Mouse (Mus musculus) left cerebral cortex, postnatal 14 days (tissue): ENCODE results near the gene Smarcd3. TPM values are rescaled to one million over a fixed set of nuclear protein-coding genes. Genes with fewer than 3 reads are reported as not detected.
A peak's percentile ranks its signal among the peaks of the same experiment; 100 is the strongest.

Experiments used
- DNase-seq, 2 experiments: peaks; one replicate each; pipeline ENCODE4 v3.0.0; 2021 to 2022; ENCODE audit warnings: low spot score in 2 of 2, mixed read lengths in 1 of 2
- intact Hi-C: fragments of 180-260 bp; cut with DNase I; formaldehyde crosslinking; loops from one replicate; pipeline ENCODE4 v1.15.1; 2025
- long read RNA-seq, 2 experiments: library from polyadenylated mRNA; stranded (forward); transcript quantifications; one replicate each; pipeline ENCODE4 v2.0.0; 2021
- total RNA-seq, 2 experiments: library from RNA; stranded (reverse); gene quantifications; 2 replicates each; pipeline ENCODE4 v1.2.3; 2021

The Smarcd3 gene
- total RNA-seq: 100 to 1,000 TPM; 102 to 110 TPM
- long read RNA-seq, experiment 1, transcript Smarcd3-201 (13 exons, 1,735 nt): minor isoform, 11 of 157 reads
- long read RNA-seq, experiment 1, transcript Smarcd3-208 (14 exons, 1,712 nt): major isoform, 113 of 157 reads
- long read RNA-seq, experiment 1, partial matches to known transcripts: 24 of 157 reads
- long read RNA-seq, experiment 1, other reads (novel, unspliced or antisense): 9 of 157 reads
- long read RNA-seq, experiment 2, transcript Smarcd3-201 (13 exons, 1,735 nt): minor isoform, 7 of 152 reads
- long read RNA-seq, experiment 2, transcript Smarcd3-208 (14 exons, 1,712 nt): major isoform, 108 of 152 reads
- long read RNA-seq, experiment 2, partial matches to known transcripts: 29 of 152 reads
- long read RNA-seq, experiment 2, other reads (novel, unspliced or antisense): 8 of 152 reads

GRCm38 (mm10) chr5:24623986-24624821 is at the start of gene Smarcd3:
Gene Smarcd3 (minus strand): TSS chr5:24624411.
- DNase-seq: peak; percentile 71 to 76
- intact Hi-C loops: no loop called here

- no peak for DNase-seq
- intact Hi-C loops: no loop called here
Measured at GRCm38 (mm10) chr5:24661457-24661856, 37.2 kb upstream of the Smarcd3 start.

GRCm38 (mm10) chr5:24659708-24660423 is 35.7 kb upstream of the Smarcd3 start:
- intact Hi-C loops: no loop called here
- no peak for DNase-seq

- peak; percentile 40 to 55 for DNase-seq
Measured at GRCm38 (mm10) chr5:24657113-24657512, 32.9 kb upstream of the Smarcd3 start.

GRCm38 (mm10) chr5:24654491-24654890 is 30.3 kb upstream of the Smarcd3 start:
- DNase-seq: no peak
- intact Hi-C loops: loop anchor here (5.0 kb wide), 1 partner anchor 57 kb away; no protein-coding TSS in a partner anchor

More at GRCm38 (mm10) chr5:24657113-24657512, 32.9 kb upstream of the Smarcd3 start:
- intact Hi-C loops: no loop called here

- no peak for DNase-seq
- intact Hi-C loops: loop anchor here (5.0 kb wide), 1 partner anchor 55 kb away; no protein-coding TSS in a partner anchor
Measured at GRCm38 (mm10) chr5:24652780-24653179, 28.6 kb upstream of the Smarcd3 start.

- DNase-seq: peak; percentile 85 to 93
- intact Hi-C loops: loop anchor here (5.0 kb wide), 1 partner anchor 55 kb away; no protein-coding TSS in a partner anchor
Measured at GRCm38 (mm10) chr5:24651768-24652752, 27.8 kb upstream of the Smarcd3 start.

GRCm38 (mm10) chr5:24651356-24651755 is 27.1 kb upstream of the Smarcd3 start:
- intact Hi-C loops: loop anchor here (5.0 kb wide), 1 partner anchor 54 kb away; no protein-coding TSS in a partner anchor
- DNase-seq: no peak

- intact Hi-C loops: loop anchor here (5.0 kb wide), 1 partner anchor 52 kb away; no protein-coding TSS in a partner anchor
- no peak for DNase-seq
Measured at GRCm38 (mm10) chr5:24649701-24650100, 25.5 kb upstream of the Smarcd3 start.

- intact Hi-C loops: no loop called here
- no peak for DNase-seq
Measured at GRCm38 (mm10) chr5:24649231-24649630, 25.0 kb upstream of the Smarcd3 start.

GRCm38 (mm10) chr5:24645454-24645853 is 21.2 kb upstream of the Smarcd3 start:
- no peak for DNase-seq
- intact Hi-C loops: no loop called here

- peak; percentile 34 to 56 for DNase-seq
- intact Hi-C loops: no loop called here
Measured at GRCm38 (mm10) chr5:24639081-24639480, 14.9 kb upstream of the Smarcd3 start.

- intact Hi-C loops: no loop called here
- DNase-seq: no peak
Measured at GRCm38 (mm10) chr5:24638131-24638530, 13.9 kb upstream of the Smarcd3 start.

- intact Hi-C loops: no loop called here
- DNase-seq: no peak
Measured at GRCm38 (mm10) chr5:24636987-24637386, 12.8 kb upstream of the Smarcd3 start.

- DNase-seq: no peak
- intact Hi-C loops: no loop called here
Measured at GRCm38 (mm10) chr5:24635526-24636141, 11.4 kb upstream of the Smarcd3 start.

- intact Hi-C loops: no loop called here
- no peak for DNase-seq
Measured at GRCm38 (mm10) chr5:24635093-24635492, 10.9 kb upstream of the Smarcd3 start.

GRCm38 (mm10) chr5:24629712-24630111 is 5.5 kb upstream of the Smarcd3 start:
- intact Hi-C loops: no loop called here
- DNase-seq: no peak

GRCm38 (mm10) chr5:24624822-24625120 is 560 bp upstream of the Smarcd3 start:
- intact Hi-C loops: no loop called here
- DNase-seq: no peak
